Mouse (Mus musculus): Measurements from ENCODE around the gene Nfia. TPM values are rescaled to one million over a fixed set of nuclear protein-coding genes. Genes with fewer than 3 reads are reported as not detected.

The Nfia gene
- total RNA-seq, 2 experiments from 2014 or later = 134 to 149 TPM

DNA sequence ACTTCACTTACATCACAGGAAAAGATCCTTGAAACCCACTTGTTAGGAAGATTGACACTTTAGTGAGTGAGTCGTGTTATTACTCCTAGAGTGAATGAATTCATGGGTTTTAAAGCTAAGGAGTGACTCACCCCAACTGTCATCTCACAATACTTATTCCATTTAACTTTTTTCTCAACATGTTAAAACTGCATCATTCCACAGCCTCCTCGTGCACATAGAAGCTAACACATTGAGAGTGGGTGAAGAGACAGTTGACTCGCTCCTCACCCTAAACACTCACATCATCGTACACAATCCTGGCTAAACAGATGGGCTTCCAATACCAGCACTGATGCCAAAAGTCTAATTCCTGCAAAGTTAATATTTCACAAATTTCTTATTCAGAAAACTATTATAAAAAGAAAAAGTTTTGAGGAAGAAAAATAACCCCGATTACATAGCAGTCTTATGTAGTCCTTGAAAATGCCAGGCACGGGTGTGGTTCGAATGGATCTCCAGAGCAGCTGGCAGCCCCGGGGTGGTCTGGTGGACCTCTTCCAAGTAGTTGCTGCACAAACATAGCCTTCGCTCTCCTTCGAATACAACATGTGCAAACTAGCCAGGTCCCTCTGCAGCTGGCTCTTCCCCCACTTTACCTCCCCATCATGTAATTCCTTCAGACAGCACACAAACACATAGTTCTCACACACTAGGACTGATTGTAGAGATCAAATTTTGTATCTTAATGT is 178.0 kb downstream of the Nfia start:
- DNase-seq (ENCODE audit: low spot score) = no peak
- intact Hi-C loops (cut with DNase I) = no loop called here

DNA sequence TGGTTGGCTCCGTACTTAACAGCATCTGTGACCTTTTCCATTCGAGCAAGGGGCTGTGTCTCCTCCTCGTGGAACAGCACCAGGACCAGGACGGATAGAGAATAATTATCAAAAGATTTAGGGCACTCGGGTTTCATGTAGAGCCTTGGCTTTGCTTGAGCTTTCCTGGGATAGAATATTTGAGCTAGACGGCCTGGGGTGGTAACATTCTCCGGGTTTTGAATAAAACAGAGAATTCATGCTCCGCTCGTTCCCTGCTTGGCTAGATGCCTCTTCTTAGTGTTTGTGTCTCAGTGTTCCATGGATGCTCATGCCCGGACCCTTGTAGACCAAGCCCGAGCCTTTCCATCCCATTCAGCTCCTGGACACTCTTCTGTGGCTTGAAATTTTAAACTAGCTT is 181.4 kb downstream of the Nfia start:
- intact Hi-C loops (cut with DNase I) = no loop called here
- no peak for DNase-seq (ENCODE audit: low spot score)

DNA sequence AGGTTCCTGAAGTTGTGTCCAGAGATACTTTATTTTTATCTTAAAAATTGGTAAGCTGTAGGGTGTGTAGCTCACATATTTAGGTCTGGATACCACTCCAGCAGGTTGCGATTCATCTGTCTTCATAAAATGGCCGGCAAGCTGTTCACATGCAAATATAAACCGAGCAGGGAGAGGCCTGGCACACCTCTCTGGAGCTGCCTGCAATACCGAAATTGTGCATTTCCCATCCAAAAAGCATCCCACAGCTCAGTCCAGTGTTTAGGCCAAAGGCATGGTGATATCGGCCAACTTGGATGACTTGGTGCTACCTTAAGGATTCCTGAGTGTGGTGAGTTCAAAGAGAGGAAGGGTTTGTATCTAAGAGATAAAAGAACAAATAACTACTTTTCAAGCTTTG is 185.6 kb downstream of the Nfia start:
- intact Hi-C loops (cut with DNase I) = no loop called here
- DNase-seq (ENCODE audit: low spot score) = no peak

DNA sequence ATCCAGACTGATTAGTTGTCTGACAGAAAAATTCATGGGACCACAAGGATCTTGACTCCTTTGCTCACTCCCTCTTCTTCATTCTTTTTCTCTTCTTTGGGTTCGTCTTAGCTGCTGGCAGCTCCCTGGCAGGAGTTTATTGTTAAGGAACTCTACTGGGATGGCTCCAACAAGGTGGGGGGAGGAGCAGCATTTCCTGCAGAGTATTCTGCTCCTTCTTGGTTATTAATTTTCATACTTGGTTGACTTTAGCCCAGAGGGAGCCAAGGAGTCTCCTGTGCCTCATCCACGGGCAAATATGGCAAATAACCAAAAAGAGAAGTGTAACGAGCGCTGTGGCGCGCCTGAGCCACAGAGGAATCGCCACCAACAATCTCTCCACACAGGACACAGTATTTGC is 190.3 kb downstream of the Nfia start:
- DNase-seq (ENCODE audit: low spot score) = no peak
- intact Hi-C loops (cut with DNase I) = loop anchor here (5.0 kb wide), 1 partner anchor 84 kb away; no protein-coding TSS in a partner anchor

DNA sequence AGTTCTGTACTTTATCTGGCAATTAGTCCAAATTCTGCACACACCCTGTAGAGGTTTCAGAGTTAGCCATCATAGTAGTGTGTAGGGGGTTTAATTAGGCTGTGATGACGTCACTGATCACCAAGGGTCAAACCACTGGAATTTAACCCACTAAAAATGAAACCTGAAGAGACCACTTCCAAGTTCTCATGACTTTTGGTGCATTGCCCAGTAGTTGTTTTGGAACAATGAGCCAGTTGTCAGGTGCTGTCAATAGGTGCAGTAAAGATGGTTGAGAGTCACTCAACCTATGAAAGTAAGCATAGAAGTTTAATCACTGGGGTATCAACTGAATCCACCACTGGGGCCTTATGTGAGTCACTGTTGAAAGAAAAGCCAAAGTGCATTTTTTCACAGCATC is 191.4 kb downstream of the Nfia start:
- intact Hi-C loops (cut with DNase I) = loop anchor here (5.0 kb wide), 1 partner anchor 83 kb away; no protein-coding TSS in a partner anchor

DNA sequence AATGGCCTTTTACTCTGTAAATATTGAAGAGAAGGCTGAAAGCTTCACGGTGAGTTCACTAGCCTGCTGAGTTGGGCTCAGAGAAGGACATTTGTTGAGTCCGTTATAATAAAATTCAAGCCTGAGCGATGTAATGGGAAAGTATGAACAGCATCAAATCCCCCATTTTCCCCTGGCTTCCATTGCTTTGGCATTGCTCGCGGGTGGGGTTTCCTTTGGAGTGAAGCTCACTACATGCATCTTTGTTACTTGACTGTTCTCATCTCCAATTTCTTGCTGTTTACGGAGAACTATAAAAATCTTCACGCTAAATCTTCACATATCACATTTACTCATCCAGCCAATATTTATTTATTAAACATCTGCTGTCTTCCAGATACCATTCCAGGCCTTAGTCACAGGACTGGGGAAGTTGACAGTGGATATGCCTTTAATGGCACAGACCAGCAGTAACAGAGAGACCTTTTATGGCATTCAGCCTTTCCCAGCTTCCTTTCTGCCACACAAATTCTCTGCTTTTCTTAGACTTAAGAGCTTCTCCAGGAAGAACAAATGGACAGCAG is 196.3 kb downstream of the Nfia start:
- no peak for DNase-seq (ENCODE audit: low spot score)
- intact Hi-C loops (cut with DNase I) = no loop called here

More for the DNA sequence above, 191.4 kb downstream of the Nfia start:
- no peak for DNase-seq (ENCODE audit: low spot score)

DNA sequence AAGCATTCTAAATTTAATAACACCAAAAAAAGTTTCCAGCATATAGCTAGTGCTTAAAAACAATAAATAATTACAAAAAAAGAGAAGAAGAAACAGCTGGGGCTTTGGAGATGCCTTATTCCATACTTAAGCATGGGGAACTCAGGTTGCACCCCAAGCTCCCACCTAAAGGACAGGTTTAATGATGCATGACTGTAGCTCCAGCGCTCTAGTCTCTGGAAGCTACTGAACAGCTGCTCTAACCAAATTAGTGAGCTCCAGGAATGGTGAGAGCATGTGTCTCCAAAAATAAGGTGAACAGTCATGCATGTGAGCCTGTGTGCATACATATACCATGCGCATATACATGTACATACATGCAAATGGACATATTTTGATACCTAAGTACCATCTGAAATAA is 200.5 kb downstream of the Nfia start:
- intact Hi-C loops (cut with DNase I) = no loop called here
- DNase-seq (ENCODE audit: low spot score) = no peak

DNA sequence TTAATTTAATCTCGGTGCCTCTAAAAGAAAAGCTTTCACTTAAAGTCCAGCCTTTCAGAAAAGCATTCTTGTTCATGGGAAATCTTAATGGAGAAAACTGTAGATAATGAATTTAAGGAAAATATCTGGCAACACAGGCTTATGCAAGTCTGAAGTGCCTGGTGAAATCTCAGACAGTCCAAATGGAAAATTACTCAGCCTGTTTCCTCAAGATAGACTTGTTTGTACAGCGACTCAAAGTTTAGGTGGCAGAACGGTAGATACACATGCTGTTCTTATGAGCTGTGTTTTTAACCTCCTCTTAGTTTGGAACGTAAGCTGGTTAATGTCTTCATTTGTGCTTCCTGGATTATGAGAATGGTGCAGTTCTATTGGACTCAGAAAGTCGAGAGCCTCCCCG is 201.5 kb downstream of the Nfia start:
- DNase-seq (ENCODE audit: low spot score) = no peak
- intact Hi-C loops (cut with DNase I) = no loop called here

DNA sequence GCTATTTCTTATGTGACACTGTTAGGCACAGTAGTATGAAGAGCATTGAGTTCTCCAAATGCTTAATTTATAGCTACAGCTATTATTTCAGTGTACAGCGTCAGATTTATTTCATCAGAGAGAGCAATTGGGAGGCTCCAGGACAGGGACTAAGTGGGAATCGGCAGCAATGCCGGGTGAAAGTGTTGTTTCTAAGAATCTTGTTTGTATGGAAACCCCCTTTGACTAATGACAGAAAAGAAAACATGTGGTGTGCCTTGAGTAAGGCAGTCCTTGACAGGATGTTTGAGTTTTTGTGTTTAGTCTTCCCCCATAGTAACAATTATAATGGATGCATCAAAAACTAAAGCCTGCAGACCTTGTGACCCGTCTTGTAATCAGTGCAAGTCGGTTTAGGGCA is 204.4 kb downstream of the Nfia start:
- no peak for DNase-seq (ENCODE audit: low spot score)
- intact Hi-C loops (cut with DNase I) = no loop called here

DNA sequence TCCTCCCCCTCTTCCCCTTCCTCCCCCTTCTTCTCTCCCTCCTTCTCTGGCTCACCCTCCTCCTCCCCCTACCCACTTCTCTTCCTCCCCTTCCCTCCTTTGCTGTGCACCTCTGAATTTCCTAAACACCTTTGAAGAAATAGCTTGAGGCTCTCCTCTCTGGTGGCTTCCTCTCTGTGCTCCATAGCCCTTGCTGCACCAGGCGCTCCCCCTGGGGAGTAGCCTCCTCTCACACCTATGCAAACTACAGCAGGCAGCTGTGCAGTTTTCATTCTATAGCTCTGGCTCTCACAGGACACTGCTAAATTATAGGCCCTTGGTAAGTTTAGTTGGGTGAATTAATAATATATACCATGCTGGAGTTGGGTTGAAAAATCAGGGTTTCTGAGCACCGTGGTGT is 211.8 kb downstream of the Nfia start:
- DNase-seq (ENCODE audit: low spot score) = no peak
- intact Hi-C loops (cut with DNase I) = no loop called here

DNA sequence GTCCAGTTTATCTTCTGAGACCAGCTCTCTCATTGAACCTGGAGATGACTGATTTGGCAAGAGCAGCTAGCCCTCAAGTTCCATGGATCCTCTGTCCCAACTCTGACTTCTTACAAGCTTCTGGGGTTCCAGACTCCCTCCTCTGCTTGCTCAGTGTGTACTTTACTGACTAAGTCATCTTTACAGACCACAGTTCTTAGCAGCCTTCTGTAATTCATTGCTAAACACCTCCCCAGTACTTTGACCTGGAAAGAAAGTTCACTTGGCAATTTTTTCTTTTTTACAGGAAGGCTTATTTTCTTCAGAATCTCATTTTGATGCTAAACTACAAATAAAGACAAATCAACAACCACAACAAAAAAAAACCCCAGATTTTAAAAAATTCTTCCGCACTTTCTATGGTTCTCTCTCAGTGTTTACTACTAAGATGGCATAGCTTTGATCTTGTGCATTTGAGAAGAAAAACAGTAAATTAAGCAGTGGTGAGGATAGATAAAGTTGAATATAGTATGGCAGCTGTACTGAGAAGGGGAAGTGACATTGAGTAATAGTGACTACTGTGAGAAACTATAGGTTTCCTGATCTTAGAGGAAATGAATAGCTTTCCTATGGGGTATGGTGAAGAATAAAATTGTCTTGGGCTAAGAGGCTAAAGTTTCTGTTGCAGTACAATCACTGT is 213.7 kb downstream of the Nfia start:
- no peak for DNase-seq (ENCODE audit: low spot score)
- intact Hi-C loops (cut with DNase I) = no loop called here

DNA sequence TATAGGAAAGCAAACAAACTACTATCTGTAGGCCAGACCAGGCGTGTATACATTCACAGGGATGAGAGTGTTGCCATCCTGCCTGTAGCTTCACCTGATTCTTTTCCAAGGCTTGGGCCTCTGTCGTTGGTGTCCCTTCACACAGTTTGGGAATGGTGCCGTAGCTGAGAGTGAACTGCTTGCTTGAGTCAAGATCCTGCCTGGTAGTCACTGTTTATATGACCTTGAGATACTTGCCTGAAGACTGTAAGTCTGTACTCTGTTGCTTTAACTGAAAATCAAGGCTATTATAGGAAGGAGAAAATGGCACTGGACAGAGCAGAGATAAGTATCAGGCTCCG is 214.2 kb downstream of the Nfia start:
- intact Hi-C loops (cut with DNase I) = no loop called here
- no peak for DNase-seq (ENCODE audit: low spot score)

DNA sequence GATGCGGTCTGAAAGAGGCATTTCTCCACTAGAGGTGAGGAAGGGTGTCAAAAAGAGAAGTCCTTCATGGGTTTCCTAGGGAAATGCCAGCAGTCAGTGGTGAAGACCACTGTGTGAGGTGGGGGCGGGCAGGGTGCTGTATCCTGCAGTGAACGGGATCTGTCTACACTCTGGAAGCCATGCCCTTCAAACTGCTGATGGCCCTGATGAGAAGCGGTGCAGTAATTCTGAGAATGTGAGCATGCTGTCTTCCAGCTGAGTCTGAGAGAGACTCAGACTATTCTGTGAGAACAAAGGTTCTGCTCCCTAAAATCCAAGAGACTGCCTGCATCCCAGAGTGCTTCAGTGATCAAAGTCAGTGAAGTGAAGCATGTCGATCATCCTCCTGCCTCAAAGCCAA is 216.2 kb downstream of the Nfia start:
- intact Hi-C loops (cut with DNase I) = no loop called here
- DNase-seq (ENCODE audit: low spot score) = no peak

DNA sequence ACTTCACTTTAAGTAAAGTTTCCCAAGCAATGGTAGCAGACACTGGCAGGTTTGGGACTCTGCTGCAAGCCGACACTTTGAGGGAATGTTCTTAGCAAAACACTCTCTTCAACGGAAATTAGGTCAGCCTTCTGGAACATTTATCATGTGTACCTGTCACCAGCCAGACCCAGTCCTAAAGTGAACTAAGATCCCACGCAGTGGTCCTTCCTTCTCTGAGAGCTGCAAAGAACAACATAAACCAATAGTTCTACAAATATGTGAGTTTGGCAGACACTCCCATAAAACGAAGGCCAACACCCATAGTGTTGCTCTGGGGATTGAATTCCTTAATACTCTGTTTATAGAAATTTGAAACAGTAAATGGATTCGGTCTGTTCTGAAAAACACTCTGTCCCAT is 217.9 kb downstream of the Nfia start:
- intact Hi-C loops (cut with DNase I) = no loop called here
- DNase-seq (ENCODE audit: low spot score) = peak; percentile 21

DNA sequence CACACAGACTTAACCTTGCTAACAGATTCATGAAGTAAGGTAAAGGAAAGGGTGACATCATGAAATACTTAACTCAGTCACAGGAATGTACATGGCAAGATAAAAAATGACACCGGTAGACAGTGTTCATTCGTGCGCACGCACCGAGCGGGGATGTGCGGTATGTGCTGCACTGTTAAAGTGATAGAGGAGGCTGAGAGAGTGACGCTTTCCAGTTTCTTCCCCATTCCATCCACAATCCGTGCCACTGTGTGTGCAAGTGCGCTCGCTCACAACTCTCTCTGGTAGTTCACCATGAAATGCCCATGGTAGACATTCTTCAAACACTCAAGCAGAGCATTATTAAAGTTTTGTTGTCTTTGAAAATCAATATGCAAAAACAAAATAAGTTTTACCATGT is 218.9 kb downstream of the Nfia start:
- intact Hi-C loops (cut with DNase I) = no loop called here
- DNase-seq (ENCODE audit: low spot score) = no peak

DNA sequence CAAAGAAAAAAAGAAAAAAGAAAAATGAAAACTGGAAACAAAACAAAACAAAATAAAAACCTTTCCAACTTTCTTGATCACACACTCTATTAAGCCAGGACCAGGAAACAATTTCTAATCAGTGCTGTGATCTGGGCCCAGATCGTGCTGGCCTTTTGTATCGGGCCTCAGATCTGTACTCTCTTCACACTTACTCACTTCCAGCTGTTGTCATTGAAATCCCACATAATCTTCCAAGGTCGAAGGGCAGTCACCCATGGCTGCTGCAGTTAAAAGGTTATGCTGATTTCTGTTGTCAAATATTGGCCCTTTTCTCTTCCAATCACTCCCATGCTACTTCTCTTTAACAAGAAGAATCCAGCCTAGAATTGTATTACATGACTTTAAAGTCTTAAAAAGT is 219.3 kb downstream of the Nfia start:
- intact Hi-C loops (cut with DNase I) = no loop called here
- no peak for DNase-seq (ENCODE audit: low spot score)

DNA sequence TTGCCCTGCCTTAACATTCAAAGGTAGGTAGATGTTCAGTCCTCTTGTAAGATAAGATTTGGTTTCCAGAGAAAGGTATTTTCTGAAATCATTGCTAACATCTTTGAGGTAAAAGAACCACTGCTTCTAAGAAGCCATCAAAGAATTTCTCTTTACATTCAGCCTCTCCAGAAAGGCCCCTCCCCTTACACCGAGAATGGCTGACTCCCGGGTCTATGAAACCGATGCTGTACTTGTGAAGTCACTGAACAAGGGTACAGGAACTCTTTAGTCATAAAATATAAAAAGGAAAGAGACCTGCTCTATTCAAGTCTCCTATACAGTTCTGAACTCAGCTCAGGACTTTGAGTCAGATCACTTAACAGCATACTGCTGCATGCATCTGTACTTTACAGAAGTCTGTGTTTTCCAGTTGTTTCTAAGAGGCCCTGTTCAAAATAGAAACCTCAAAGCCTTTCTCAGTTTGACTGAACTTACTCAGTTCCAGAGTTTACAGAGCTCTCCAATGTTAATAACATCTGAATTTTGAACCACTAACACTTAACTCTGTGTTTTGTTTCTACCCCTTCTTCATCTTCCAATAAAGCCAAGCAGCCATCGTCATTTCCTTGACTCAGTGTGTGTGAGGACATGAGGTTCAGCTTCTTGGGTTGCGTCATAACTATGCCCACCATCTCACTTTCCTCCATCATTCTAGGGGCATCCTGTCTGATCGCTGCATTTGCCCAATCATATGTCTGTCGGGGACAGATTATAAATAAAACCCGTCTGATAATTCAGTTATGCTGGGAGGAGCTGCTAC is 223.6 kb downstream of the Nfia start:
- intact Hi-C loops (cut with DNase I) = no loop called here
- DNase-seq (ENCODE audit: low spot score) = no peak

DNA sequence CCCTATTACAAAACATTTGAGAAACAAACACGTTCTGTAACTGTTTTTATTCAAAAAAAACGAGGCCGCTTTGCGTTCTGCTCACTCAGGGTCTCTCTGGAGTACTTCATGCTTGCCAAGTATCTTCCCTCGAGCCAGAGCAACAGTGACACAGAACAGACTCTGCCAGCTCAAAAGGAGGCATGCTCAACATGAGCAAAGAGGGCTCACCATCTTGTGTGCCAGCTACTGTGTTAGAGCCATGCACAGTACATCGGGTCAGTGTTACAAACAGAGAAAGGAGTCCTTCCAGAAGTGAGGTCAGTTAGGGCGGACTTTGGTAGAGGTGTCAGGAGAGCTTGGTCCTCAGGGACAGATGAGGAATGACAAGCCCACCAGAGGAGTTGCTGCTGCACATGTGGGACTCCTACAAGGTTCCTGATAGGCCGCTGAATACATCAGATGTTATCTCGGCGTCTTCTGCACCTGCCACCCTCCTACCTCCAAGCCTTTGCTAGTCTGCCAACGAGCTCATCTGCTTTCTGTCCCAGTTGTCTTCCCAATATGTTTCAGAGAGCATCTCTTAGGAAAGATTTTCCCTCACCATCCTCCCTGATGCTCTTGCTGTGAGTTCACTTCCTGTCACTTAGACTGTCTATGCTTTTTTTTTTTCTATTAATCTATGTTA is 224.8 kb downstream of the Nfia start:
- DNase-seq (ENCODE audit: low spot score) = no peak
- intact Hi-C loops (cut with DNase I) = no loop called here

DNA sequence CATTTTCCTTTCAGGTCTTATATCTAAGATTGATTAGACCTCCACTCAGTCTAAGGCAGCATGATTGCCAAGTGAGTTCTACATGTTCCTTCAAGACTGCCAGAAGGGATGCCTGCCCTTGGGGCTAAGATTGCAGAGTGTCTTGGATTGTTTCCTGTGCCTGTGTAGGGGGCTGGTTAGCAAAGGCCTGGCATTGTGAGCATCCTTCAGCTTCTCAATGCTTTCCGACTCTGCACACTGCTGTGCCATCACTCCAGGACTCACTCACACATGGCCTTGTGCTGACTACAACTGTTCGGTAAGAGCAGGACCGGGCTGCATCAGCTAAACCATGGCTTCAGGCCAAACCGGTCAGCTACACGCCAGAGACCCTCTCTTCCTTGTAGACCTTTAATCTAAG is 229.7 kb downstream of the Nfia start:
- intact Hi-C loops (cut with DNase I) = loop anchor here (2.0 to 5.0 kb wide), 5 partner anchors 75 to 320 kb away; no protein-coding TSS in a partner anchor
- DNase-seq (ENCODE audit: low spot score) = no peak

Data from heart, postnatal 25 days (tissue).